Mouse (Mus musculus): ENCODE results near the gene Rfx7. TPM values are rescaled to one million over a fixed set of nuclear protein-coding genes. Genes with fewer than 3 reads are reported as not detected.

The Rfx7 gene
- polyA plus RNA-seq, 1 experiment from 2014 or later, result 12.0 TPM

DNA sequence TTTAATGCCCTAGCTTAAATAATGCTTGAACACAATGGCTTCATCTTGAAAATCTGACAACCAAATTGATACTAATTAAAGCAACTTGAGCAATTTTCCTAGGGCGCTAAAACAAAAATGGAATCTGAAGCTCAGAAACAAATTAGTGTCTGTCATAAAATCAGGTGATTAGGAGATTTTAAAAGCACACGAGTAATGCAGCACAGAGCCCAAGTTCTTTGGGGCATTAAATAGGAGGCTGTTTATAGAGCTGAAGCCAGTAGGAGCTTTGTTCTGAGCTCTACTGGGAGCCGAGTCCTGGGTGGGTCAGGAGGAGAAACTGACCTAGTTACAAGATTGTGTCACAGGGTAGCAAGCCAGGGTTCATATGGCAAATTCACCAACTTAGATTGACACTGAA is 34.9 kb upstream of the Rfx7 start:
- no peaks in the 10 kb centered on the region for H3K9me3 ChIP-seq (ENCODE audit: control insufficient read depth, low read length)
- ATAC-seq (replicated peaks; ENCODE audit: low FRiP score) (no peak), DNase-seq (ENCODE audit: low spot score) (no peak)
- 76% methylated on average over 3 of the region's 3 CpGs for WGBS
- no peaks in the 10 kb centered on the region for H3K27me3 ChIP-seq (replicated peaks; ENCODE audit: control insufficient read depth, insufficient read depth, low read length)
- peaks cover 3% of the 10 kb centered on the region; the same call in 1 of the 2 replicates for H3K4me1 ChIP-seq (replicated peaks; ENCODE audit: control insufficient read depth, insufficient read depth, low read length)
- H3K4me3 ChIP-seq (ENCODE audit: low read depth, low read length), result no peak overlapping the region
- no peaks in the 10 kb centered on the region for H3K36me3 ChIP-seq (ENCODE audit: control insufficient read depth, insufficient read depth, low read length)
- H3K9ac ChIP-seq (ENCODE audit: low read depth, low read length), result no peak overlapping the region
- H3K4me2 ChIP-seq, result no peak overlapping the region
- H3K27ac ChIP-seq (ENCODE audit: low read depth, low read length), result no peak overlapping the region

DNA sequence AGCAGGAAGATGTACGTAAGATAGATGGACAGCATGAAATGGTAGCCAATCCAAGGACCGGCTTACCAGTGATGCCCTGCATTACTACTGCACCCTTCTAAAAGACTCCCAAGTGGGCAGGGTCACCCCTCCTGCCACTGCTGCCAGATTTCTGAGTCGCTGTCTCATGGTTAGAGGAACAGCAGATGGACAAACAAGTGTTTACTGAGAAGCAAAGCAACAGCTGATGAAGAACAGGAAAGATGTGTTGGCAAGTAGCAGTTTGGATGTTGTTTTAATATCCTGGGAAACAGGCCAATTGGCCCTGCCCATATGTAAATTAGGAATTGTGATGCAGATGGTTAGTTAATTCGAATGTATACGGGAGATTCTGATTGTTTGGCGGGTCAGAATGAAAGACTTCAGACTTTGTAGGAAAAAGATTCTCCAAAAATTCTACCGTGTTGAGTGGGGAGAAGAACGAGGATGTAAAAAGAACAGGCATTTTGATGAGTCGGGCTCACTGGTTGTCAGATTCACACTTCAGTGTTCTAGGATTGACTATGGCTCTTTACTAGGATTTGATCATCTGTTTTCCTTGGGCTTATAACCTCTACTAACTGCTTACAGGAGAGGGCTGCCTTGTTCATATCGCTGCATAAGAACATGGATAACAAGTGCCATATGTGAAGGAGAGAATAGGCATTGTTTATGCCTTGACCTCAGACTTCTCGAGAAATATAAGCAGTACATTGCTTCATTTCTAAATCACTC is 19.6 kb upstream of the Rfx7 start:
- H3K4me2 ChIP-seq, result no peak overlapping the region
- H3K27ac ChIP-seq (ENCODE audit: low read depth, low read length), result no peak overlapping the region
- no peaks in the 10 kb centered on the region for H3K36me3 ChIP-seq (ENCODE audit: control insufficient read depth, insufficient read depth, low read length)
- H3K27me3 ChIP-seq (replicated peaks; ENCODE audit: control insufficient read depth, insufficient read depth, low read length), result no peaks in the 10 kb centered on the region
- no peaks in the 10 kb centered on the region for H3K4me1 ChIP-seq (replicated peaks; ENCODE audit: control insufficient read depth, insufficient read depth, low read length)
- ATAC-seq (replicated peaks; ENCODE audit: low FRiP score), result no peak
- WGBS, result 66% methylated on average over 11 of the region's 11 CpGs
- no peaks in the 10 kb centered on the region for H3K9me3 ChIP-seq (ENCODE audit: control insufficient read depth, low read length)
- H3K9ac ChIP-seq (ENCODE audit: low read depth, low read length), result no peak overlapping the region
- DNase-seq (ENCODE audit: low spot score), result no peak
- H3K4me3 ChIP-seq (ENCODE audit: low read depth, low read length), result no peak overlapping the region

DNA sequence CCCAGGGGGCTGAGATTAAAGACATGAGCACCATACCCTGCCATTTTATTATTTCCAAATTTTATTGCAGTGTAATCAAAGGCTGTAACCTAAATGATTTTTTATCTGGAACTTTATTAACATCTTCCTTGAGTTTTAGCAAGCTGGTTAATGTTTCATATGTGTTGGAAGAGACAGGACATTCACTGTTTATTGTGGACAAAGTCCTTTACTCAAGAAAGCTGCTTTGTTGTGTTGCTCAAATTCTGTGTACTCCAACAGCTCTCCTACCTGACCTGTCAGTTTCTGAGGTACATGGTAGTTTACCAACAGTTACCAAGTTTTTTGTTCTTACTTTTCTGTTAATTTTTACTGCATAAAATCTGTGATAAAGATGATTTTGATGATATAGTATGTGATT is 16.7 kb upstream of the Rfx7 start:
- no peaks in the 10 kb centered on the region for H3K27me3 ChIP-seq (replicated peaks; ENCODE audit: control insufficient read depth, insufficient read depth, low read length)
- no peaks in the 10 kb centered on the region for H3K4me1 ChIP-seq (replicated peaks; ENCODE audit: control insufficient read depth, insufficient read depth, low read length)
- no peak overlapping the region for H3K4me2 ChIP-seq
- H3K9ac ChIP-seq (ENCODE audit: low read depth, low read length), result no peak overlapping the region
- DNase-seq (ENCODE audit: low spot score) (no peak), ATAC-seq (replicated peaks; ENCODE audit: low FRiP score) (no peak)
- no peak overlapping the region for H3K4me3 ChIP-seq (ENCODE audit: low read depth, low read length)
- no peak overlapping the region for H3K27ac ChIP-seq (ENCODE audit: low read depth, low read length)
- no peaks in the 10 kb centered on the region for H3K36me3 ChIP-seq (ENCODE audit: control insufficient read depth, insufficient read depth, low read length)
- H3K9me3 ChIP-seq (ENCODE audit: control insufficient read depth, low read length), result no peaks in the 10 kb centered on the region

DNA sequence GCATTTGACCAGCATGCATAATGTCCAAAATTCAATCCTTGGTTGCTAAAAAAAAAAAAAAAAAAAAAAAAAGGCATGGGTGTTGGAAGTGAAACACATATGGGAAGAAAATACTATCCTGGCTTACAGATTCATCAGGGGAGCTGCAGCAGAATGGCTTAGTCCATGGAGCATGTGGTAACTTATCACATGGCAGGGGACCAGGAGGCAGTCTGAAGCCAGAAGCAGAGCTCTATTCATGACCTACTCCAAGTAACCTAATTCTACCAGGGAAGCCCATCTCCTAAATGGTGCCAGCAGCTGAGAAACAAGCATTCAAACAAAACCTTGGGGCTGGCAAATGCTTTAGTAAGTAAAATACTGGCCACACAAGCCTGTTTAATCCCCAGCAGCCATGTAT is 12.8 kb upstream of the Rfx7 start:
- no peak overlapping the region for H3K27ac ChIP-seq (ENCODE audit: low read depth, low read length)
- H3K9me3 ChIP-seq (ENCODE audit: control insufficient read depth, low read length), result no peaks in the 10 kb centered on the region
- no peaks in the 10 kb centered on the region for H3K36me3 ChIP-seq (ENCODE audit: control insufficient read depth, insufficient read depth, low read length)
- no peaks in the 10 kb centered on the region for H3K4me1 ChIP-seq (replicated peaks; ENCODE audit: control insufficient read depth, insufficient read depth, low read length)
- H3K27me3 ChIP-seq (replicated peaks; ENCODE audit: control insufficient read depth, insufficient read depth, low read length), result no peaks in the 10 kb centered on the region
- no peak for DNase-seq (ENCODE audit: low spot score)
- H3K9ac ChIP-seq (ENCODE audit: low read depth, low read length), result no peak overlapping the region
- ATAC-seq (replicated peaks; ENCODE audit: low FRiP score), result no peak
- H3K4me2 ChIP-seq, result no peak overlapping the region
- no peak overlapping the region for H3K4me3 ChIP-seq (ENCODE audit: low read depth, low read length)

DNA sequence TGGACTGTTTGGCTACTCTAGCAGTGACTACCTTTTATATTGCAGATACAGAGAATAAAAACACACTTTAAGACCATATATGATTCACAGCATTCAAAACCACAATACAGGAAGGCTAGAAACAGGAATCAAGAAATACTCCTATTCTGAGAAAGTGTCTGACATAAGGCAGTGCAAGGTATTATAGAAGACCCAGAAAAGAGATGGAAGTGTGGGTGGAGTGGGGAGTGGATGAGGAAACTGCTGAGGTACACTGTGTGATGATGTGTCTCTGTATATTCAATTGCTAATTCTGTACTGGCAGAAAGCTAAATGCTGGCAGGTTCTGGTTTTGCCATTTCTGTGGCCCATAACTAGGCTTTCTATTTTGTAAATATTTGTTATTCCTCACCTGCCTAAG is 11.2 kb upstream of the Rfx7 start:
- Histone ChIP-seq H3K27ac (ENCODE audit: low read depth, low read length) (no peak overlapping the region), H3K4me2 (no peak overlapping the region), H3K36me3 (ENCODE audit: control insufficient read depth, insufficient read depth, low read length) (no peaks in the 10 kb centered on the region), H3K9ac (ENCODE audit: low read depth, low read length) (no peak overlapping the region), H3K4me3 (ENCODE audit: low read depth, low read length) (no peak overlapping the region), H3K9me3 (ENCODE audit: control insufficient read depth, low read length) (no peaks in the 10 kb centered on the region), H3K27me3 (replicated peaks; ENCODE audit: control insufficient read depth, insufficient read depth, low read length) (no peaks in the 10 kb centered on the region), H3K4me1 (replicated peaks; ENCODE audit: control insufficient read depth, insufficient read depth, low read length) (no peaks in the 10 kb centered on the region)
- no peak for ATAC-seq (replicated peaks; ENCODE audit: low FRiP score)
- DNase-seq (ENCODE audit: low spot score), result no peak

DNA sequence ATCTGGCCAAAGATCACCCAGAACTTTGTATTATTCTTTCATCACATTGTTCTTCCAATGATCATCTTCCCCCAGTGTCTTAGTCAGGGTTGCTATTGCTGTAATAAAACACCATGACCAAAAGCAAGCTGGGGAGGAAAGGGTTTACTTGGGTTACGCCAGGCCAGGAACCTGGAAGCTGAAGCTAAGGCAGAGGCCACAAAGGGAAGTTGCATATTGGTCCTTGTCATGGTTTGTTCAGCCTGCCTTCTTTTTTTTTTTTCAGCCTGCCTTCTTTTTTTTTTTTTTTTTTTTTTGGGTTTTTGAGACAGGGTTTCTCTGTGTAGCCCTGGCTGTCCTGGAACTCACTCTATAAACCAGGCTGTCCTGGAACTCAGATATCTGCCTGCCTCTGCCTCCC is 5.9 kb upstream of the Rfx7 start:
- peaks cover 7% of the 10 kb centered on the region; the same call in 1 of the 2 replicates for H3K4me1 ChIP-seq (replicated peaks; ENCODE audit: control insufficient read depth, insufficient read depth, low read length)
- DNase-seq (ENCODE audit: low spot score) (no peak), ATAC-seq (replicated peaks; ENCODE audit: low FRiP score) (no peak)
- H3K9ac ChIP-seq (ENCODE audit: low read depth, low read length), result no peak overlapping the region
- H3K9me3 ChIP-seq (ENCODE audit: control insufficient read depth, low read length), result no peaks in the 10 kb centered on the region
- no peaks in the 10 kb centered on the region for H3K27me3 ChIP-seq (replicated peaks; ENCODE audit: control insufficient read depth, insufficient read depth, low read length)
- 86% methylated on average over 1 of the region's 1 CpGs for WGBS
- H3K4me3 ChIP-seq (ENCODE audit: low read depth, low read length), result no peak overlapping the region
- no peak overlapping the region for H3K27ac ChIP-seq (ENCODE audit: low read depth, low read length)
- H3K4me2 ChIP-seq, result no peak overlapping the region
- no peaks in the 10 kb centered on the region for H3K36me3 ChIP-seq (ENCODE audit: control insufficient read depth, insufficient read depth, low read length)

DNA sequence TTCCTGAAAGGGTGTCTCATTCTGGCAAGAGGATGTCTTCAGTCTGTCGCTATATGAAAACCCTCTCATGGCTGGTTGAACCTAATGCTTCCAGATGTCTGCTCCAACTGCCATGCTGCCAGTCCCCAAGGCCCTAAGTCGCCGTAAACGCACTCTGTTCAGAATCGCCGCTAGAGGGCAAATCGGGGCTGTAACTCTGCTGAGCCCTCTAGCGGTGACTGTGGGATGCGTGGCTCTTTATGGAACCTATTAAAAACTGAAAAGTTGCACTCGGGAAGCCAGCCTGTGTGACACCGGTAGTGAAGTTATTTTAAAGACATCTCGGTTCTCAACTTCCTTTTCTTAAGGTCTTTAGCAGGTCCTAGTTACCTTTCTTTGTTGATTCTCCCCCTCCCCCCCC is 1.8 kb upstream of the Rfx7 start:
- peaks cover 10% of the 10 kb centered on the region; the same call in 1 of the 2 replicates for H3K4me1 ChIP-seq (replicated peaks; ENCODE audit: control insufficient read depth, insufficient read depth, low read length)
- no peaks in the 10 kb centered on the region for H3K27me3 ChIP-seq (replicated peaks; ENCODE audit: control insufficient read depth, insufficient read depth, low read length)
- no peak overlapping the region for H3K4me3 ChIP-seq (ENCODE audit: low read depth, low read length)
- DNase-seq (ENCODE audit: low spot score) (peak; percentile 80), ATAC-seq (replicated peaks; ENCODE audit: low FRiP score) (peak; percentile 22; the same call in 1 of the 2 replicates)
- 1% methylated on average over 12 of the region's 12 CpGs for WGBS
- no peaks in the 10 kb centered on the region for H3K36me3 ChIP-seq (ENCODE audit: control insufficient read depth, insufficient read depth, low read length)
- no peaks in the 10 kb centered on the region for H3K9me3 ChIP-seq (ENCODE audit: control insufficient read depth, low read length)
- no peak overlapping the region; the same call in 1 of the 2 replicates for H3K27ac ChIP-seq (ENCODE audit: low read depth, low read length)
- no peak overlapping the region for H3K9ac ChIP-seq (ENCODE audit: low read depth, low read length)
- peak overlapping the region; percentile 93 for H3K4me2 ChIP-seq

DNA sequence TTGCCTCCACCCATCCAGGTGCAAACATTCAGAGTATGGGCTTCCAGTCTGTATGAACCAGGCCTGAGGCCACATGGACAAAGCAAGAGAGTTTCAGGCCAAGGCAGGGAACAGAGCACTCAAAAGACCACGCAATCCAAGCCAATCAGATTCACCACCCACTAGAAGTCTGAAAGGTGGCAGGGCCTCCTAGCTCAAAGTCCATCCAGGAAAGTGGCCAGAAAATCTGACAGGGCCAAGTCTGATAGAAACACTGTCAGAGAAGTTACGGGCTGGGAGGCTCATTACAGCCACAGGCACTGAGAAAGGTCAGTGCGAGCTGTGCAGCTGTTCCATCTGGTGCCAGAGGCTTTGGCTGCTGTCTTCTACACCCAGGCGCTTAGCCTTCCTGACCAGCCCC is 1.2 kb upstream of the Rfx7 start:
- Histone ChIP-seq H3K36me3 (ENCODE audit: control insufficient read depth, insufficient read depth, low read length) (no peaks in the 10 kb centered on the region), H3K4me2 (peak overlapping the region; percentile 93), H3K9ac (ENCODE audit: low read depth, low read length) (peak overlapping the region; percentile 99), H3K4me1 (replicated peaks; ENCODE audit: control insufficient read depth, insufficient read depth, low read length) (peaks cover 10% of the 10 kb centered on the region; the same call in 1 of the 2 replicates), H3K27ac (ENCODE audit: low read depth, low read length) (peak overlapping the region; percentile 96), H3K9me3 (ENCODE audit: control insufficient read depth, low read length) (no peaks in the 10 kb centered on the region), H3K27me3 (replicated peaks; ENCODE audit: control insufficient read depth, insufficient read depth, low read length) (no peaks in the 10 kb centered on the region), H3K4me3 (ENCODE audit: low read depth, low read length) (peak overlapping the region; percentile 97)
- DNase-seq (ENCODE audit: low spot score), result no peak
- ATAC-seq (replicated peaks; ENCODE audit: low FRiP score), result no peak; the same call in 1 of the 2 replicates
- WGBS, result 62% methylated on average over 4 of the region's 4 CpGs

DNA sequence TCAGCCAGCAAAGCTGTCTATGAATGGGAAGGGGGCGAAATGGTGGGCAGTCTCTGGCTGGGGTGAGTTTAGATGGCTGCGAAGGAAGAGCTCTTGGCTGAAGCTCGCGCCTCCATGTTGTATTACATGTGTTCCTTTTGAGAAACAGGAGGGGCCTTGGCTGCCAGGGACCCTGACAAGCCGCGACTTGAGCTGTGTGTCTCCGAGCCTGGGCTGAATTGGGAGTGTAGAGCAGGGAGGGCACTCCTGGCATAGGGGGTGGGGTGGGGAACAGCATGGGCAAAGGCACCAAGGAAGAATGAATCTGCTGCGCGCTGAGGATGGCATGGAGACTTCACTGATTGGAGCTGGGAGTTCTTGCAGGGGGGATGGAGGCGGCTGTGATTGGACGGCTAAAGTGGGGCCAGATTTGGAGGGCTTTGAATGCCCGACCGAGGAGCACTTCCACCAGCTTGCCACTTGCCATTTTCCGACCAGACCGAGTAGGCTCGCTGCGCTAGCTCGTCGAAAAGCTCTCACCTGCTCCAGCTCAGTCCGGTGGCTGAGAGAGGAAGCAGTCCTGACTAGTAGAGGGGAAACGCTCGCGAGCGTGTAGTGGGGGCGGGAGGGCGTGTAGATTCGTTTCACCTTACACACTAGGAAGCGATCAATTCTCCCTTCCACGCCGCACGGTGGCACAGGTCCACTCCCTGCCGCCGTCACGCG is 597 bp upstream of the Rfx7 start:
- 5% methylated on average over 35 of the region's 35 CpGs for WGBS
- peak overlapping the region; percentile 93 for H3K4me2 ChIP-seq
- H3K4me1 ChIP-seq (replicated peaks; ENCODE audit: control insufficient read depth, insufficient read depth, low read length), result peaks cover 10% of the 10 kb centered on the region; the same call in 1 of the 2 replicates
- H3K4me3 ChIP-seq (ENCODE audit: low read depth, low read length), result peak overlapping the region; percentile 97
- no peaks in the 10 kb centered on the region for H3K9me3 ChIP-seq (ENCODE audit: control insufficient read depth, low read length)
- H3K27ac ChIP-seq (ENCODE audit: low read depth, low read length), result peak overlapping the region; percentile 96
- H3K36me3 ChIP-seq (ENCODE audit: control insufficient read depth, insufficient read depth, low read length), result no peaks in the 10 kb centered on the region
- peak; percentile 81 for DNase-seq (ENCODE audit: low spot score)
- ATAC-seq (replicated peaks; ENCODE audit: low FRiP score), result peak; percentile 61
- H3K9ac ChIP-seq (ENCODE audit: low read depth, low read length), result peak overlapping the region; percentile 99
- no peaks in the 10 kb centered on the region for H3K27me3 ChIP-seq (replicated peaks; ENCODE audit: control insufficient read depth, insufficient read depth, low read length)
